Mouse (Mus musculus) lung, adult 2 months (tissue): ENCODE results near the gene Ugt1a6a.

ENCODE experiments used
- CTCF ChIP-seq: fragments of 200-500 bp; IDR thresholded peaks from 2 replicates; pipeline ENCODE4 v1.5.1; 2011; ENCODE audit warnings: mild to moderate bottlenecking, low read length, control low read depth; ENCODE audit not compliant: insufficient read depth
- POLR2A ChIP-seq: fragments of 200-500 bp; IDR thresholded peaks from 2 replicates; pipeline ENCODE4 v1.6.1; 2011; ENCODE audit warnings: low read depth, mild to moderate bottlenecking, control low read depth, low read length, borderline replicate concordance; ENCODE audit errors: extremely low read depth

GRCm38 (mm10) chr1:88136646-88137045 lies 2.0 kb downstream of the Ugt1a6a start:
- TF ChIP-seq CTCF, result no peak
- no peak for TF ChIP-seq POLR2A
